Mouse (Mus musculus) adrenal gland, postnatal 36 days (tissue): ENCODE data around the gene Steap3. TPM values are rescaled to one million over a fixed set of nuclear protein-coding genes. Genes with fewer than 3 reads are reported as not detected.

ENCODE experiments used
- DNase-seq, 2 experiments: peaks; one replicate each; pipeline ENCODE4 v3.0.0; 2021; ENCODE audit warnings: mixed read lengths in 1 of 2
- total RNA-seq, 2 experiments: library from RNA; stranded (reverse); gene quantifications; 2 replicates each; pipeline ENCODE4 v1.2.3; 2021

The Steap3 gene
- total RNA-seq, 2 experiments from 2014 or later = 21.9 to 48.2 TPM

GRCm38 (mm10) chr1:120145527-120146216, 126.8 kb downstream of the Steap3 start:
- no peak for DNase-seq

- peak in 1 of 2 experiments; percentile 45 for DNase-seq
Observed at GRCm38 (mm10) chr1:120142551-120142950, 130.0 kb downstream of the Steap3 start.

Other genes starting within 250 kb of the Steap3 start
- 10 to 100 TPM in 1 of 2 experiments, 1 to 10 TPM in 1; 9.5 to 14.5 TPM for gene Tmem37, start 198.6 kb downstream of the Steap3 start, total RNA-seq
- 1,000 to 10,000 TPM in 1 of 2 experiments, 100 to 1,000 TPM in 1; 862 to 1,322 TPM for gene Dbi, start 151.6 kb downstream of the Steap3 start, total RNA-seq
- 10 to 100 TPM; 10.6 to 12.1 TPM for gene 3110009E18Rik, start 151.5 kb downstream of the Steap3 start, total RNA-seq
- gene C1ql2, start 67.9 kb upstream of the Steap3 start, total RNA-seq = not detected
- gene Marco, start 232.3 kb upstream of the Steap3 start, total RNA-seq = under 1 TPM in 1 of 2 experiments, not detected in 1; 0.26 TPM